Mouse (Mus musculus) stomach, postnatal 0 days (tissue): ENCODE measurements around the gene Il27.

Experiments used
- CTCF ChIP-seq: IDR thresholded peaks from 2 replicates; pipeline ENCODE4 v1.5.1; 2016; ENCODE audit warnings: antibody characterized with exemption, low read depth, mild to moderate bottlenecking, moderate library complexity
- EP300 ChIP-seq: optimal IDR thresholded peaks from 2 replicates; pipeline ENCODE3; 2016; ENCODE audit warnings: antibody characterized with exemption

- TF ChIP-seq CTCF (no peak), EP300 (no peak)
These were observed 7.9 kb upstream of the Il27 start for GRCm38 (mm10) chr7:126602650-126603049.
